Mouse (Mus musculus) retina, adult 2 months (tissue): ENCODE results near the gene Gm10563.
"Not testable (repeated sequence)": the region's sequence is repeated elsewhere in the genome, so short reads cannot be mapped to it uniquely, and the experiment has no call there.

ENCODE experiments used
- DNase-seq: peaks from one replicate; pipeline ENCODE4 v3.0.0-alpha.2; 2012; ENCODE audit warnings: low read depth, low spot score

The Gm10563 gene

DNA sequence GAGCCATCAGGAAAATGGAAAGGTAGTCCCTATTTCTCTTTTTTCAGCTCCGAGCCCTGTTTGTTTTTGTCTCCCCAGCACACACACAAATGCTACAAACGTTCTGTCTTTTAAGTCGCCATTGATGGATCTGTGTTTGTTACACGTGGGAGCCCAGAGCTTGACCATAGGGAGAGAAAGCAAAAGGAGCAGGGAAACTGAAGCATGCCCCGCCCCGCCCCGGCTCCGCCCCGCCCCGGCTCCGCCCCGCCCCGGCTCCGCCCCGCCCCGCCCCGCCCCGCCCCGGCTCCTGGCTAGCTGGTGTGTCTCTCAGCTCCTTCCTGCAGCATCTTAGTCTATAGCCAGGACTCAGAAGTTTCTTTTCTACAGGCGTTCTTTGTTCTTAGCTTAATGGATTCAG lies 46.7 kb downstream of the Gm10563 start:
- no peak for DNase-seq

DNA sequence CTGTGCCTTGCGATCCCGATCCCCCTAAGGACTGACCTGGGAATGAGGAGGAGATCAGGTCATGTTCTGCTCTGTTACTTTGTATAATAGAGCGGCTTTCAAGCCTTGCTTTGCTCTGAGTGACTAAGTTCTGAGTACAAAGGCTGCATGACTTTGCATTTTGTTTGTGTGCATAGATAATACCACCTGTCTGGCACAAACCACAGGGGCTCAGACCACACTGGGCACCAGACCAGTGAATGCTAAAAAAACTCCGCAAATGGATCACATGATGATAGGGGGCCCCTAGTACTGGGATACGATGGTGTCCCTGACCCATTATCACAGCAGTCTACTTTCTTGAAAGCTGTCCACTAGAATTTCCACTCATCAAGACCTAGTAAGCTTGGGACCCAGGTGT lies 48.6 kb downstream of the Gm10563 start:
- DNase-seq, result no peak

DNA sequence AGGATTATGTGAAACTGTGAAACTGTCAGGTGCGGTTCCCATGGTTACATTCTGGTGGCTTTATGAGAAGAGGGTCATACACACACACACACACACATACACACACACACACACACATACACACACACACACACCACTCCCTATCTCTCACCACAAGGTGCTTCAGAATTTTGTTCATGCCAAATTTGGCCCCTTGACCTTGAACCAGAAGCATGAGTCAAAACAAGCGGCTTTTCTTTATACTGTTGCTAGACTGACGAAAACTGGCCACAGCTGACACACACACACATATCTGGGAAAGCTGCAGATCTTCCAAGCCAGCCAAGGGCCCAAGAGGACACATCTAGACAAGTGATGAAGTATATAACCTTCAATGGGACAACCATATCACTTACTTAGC lies 49.4 kb downstream of the Gm10563 start:
- DNase-seq, result no peak

DNA sequence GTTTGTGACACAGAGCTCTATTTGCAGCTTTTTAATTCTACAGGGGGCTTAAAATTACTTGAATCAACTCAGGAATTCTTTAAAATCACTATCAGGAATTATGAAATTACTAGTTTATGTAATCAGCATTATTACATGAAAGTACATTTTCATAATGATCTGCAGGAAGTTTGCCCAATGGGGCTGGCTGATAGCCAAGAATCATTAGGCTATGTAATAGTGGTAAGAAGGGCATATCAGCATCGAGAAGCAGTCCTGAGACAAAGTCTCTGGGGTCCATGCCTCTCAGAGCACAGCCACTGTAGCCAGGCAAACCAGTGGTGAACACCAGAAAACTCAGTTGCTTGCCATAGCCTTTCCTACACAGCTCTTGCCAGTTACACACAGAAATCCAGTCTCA lies 51.4 kb downstream of the Gm10563 start:
- no peak for DNase-seq

DNA sequence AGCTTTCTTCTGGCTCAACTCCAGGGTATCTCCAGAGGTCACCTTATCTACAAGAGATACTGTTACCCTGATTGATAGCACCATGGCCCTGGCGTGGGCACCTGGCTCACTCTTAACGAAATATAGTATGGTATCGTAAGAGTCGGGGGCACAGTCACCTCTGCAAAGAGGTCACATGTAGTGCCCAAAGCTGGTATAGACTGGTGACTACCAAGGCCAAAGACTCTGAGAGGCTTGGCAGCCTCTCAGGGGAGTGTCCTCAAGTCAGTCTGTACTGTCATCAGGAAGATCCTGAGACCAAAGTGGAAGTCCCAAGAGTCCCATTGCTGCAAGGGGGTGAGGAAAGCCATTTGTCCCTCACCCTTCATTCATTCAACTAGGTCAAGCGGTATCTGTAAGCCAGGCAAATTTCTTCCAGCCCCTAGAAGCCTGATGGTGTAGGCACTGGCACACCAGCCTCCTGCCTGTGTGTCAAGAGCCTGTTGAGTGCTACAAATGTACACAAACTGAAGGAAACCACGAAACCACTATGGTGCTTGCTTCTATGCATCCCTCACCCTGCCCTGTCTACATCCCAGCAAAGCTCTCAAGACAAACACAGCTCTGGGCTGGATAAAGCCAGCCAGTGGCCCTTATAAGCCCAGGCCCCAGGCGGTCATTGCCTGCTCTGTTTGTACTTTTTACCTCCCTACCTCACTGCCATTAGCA lies 54.0 kb downstream of the Gm10563 start:
- DNase-seq, result no peak

DNA sequence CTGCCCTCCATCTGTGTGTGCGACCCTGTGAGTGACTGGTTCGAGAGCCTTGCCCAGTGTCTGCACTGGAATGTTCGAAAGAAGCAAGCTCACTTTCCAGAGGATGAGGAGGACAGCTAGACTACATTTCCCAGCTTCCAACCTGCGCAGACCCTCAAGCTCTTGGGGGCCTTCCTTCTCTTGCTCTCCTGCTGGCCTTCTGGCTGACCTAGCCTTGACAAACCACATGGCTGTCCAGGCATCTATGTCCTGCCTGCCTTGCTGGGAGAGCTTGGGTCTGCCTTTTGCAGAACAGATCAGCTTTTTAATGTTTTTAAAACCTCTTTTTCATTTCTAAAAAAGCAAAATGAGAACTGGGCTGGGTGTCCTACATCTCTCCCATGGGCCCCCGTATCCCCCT lies 55.9 kb downstream of the Gm10563 start:
- DNase-seq, result no peak

DNA sequence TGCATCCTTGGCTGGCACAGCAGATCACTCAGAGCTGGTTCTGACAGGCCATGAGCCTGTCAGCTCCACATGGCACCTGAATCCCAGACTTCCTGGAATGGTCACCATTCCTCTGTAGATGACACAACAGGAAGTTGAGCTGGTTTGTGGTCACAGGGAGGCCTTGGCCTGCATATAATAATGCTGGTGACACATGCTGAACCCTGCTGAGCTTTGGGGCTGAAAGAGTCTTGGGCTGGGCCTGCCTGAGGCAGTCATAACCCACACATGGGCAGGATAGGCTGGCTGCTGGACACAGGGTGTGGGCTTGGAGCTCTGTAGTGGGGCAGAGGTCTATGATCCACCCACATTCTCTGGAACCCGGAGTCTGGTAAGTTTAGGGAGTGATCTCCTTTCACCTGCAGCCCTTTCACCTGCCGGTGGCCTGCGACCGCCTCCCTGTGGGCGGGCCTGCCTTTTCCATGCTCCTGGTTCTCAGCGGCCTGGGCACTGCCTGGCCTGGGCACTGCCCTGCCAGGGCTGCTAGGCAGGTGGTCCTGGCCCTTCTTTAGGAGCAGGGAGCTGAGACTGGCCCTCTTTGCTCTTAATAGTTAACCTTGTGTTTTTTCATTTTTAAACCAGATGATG lies 62.8 kb downstream of the Gm10563 start:
- DNase-seq, result no peak

DNA sequence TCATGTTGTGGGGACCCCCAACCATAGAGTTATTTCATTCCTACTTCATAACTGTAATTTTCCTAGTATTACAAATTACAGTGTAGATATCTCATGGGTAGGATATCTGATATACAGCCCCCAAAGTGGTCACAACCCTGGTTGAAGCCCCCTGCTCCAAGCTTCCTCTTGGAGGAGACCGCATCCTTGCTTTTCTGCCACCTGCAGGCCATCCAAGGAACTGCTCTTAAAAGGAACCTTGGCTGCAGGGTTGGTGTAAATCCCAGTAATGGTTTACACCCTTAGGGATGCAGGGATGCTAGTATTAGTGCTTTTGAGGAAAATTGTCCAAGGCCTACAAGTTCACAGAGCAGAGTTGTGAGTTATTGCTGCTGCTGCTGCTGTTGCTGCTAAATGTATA lies 64.8 kb downstream of the Gm10563 start:
- DNase-seq, result no peak

DNA sequence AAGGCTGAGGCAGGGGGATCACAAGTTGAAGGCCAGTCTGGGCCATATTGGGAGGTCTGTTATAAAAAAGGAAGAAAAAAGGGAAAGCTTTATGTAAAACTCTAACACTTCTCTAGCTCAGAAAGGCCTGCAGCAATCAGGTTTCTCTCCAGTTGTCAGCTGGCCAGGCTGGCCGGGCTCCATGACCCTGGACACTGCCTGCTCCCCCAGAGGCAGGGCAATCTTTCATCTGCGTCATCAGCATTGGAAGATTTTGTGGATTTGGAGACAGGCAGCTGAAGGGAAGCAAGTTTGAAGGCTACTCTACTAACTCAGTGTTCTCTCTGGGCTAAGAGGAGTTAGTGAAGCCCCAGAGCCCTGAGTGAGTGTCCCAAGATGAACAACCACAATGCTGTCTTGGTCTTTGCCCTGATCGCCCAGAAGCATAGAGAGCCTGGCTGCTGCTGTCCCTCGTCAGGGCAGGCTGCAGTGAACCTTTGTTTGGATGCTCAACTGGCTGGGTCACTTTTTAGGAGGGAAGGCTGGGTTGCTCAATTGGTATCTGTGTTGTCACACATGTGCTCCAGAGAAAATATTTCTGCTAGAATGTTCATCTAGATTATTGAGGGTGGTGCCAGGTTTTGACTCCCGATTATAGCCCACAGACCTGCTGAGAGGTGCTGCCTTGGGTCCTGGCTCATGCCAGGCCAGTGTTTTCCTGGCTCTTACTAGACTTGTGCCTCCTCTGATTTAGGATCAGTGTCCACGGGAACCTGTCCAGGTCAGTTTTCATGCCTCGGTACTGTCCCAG lies 66.7 kb downstream of the Gm10563 start:
- DNase-seq, result no peak

DNA sequence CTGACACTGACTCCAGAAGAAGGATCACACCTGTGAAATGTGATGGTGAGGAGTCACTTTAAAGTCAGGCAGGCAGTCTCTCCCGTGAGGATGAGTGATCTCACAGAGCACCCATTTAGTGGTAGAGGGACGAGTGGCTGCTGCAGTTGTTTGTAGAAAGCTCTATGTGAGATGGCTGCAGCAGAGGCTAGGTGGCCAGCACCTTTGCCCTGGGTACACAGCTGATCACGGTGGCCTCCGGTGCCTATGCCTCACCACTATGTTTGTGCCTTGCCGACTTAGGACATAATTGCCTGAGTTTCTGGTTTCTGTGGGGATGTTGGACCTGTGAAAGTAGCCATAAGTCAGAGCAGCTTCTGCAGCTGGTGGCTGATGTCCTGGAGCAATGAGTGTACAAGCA lies 67.5 kb downstream of the Gm10563 start:
- no peak for DNase-seq

DNA sequence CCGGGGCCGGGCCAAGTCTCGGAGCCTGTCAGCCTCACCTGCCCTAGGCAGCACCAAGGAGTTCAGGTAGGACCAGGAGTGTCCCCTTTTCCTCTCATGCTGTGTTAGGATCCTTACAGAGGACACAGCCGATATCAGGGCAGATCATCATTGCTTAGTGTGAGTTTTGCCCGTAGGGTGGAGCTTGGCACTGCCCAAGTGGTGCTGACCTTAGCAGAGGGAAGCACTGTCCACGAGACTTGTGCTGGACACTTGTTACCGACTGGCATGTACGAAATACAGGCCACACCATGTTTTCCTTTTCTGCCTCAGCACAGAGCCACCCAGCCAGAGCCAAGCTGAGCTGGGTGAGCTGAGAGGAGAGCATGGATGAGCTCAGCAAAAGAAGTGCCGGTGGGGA lies 68.1 kb downstream of the Gm10563 start:
- no peak for DNase-seq

DNA sequence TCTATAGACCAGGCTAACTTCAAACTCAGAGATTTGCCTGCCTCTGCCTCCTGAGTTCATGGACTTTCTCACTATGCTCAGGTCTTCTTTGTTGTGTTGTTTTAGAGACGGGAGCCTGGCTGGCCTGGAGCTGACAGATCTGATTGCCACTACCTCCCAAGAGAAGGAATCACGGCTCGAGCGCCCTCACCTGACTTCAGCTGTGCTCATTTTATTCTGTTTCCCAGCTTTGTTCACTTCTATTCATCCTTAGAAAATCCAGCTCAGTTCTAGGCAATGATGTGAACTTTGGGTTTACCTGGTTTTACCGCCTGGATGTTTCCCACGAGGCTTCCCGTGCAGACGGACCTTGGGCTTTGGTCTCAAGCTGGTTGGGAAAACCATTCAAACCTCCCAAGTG lies 69.7 kb downstream of the Gm10563 start:
- DNase-seq, result no peak

DNA sequence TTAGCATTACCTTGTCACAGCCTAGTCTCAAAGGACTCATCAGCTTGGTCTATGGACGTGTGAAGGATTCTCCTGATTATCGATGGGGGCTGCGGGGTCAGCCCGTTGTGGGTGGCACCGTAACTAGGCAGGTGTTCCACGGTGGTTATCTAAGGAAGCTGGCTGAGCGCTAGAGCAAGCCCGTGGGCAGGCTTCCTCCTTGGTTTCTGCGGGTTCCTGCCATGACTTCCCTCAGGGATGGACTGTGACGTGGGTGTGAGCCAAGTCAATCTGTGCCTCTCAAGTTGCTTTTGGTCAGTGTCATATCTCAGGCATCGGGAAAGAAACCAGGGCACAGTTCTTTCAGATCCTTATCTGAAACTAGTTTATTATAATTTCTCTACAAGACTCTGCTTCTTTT lies 70.3 kb downstream of the Gm10563 start:
- DNase-seq, result no peak

DNA sequence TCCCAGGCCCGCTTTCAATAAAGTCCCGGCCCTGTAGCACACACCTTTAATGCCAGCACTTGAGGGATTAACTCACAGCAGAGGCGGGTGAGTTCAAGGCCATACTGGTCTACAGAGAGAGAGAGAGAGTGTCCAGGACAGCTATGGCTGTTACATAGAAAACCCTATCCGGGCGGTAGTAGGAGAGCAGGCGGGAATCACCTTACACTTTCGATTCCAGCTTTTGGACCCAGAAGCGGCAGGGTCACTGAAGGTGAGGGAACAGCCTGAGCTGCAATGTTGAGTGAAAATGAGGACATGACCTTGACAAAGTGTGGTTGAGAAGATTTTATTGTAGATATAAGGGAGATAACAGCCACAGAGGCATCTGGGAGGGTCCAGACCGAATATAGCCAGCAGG lies 71.3 kb downstream of the Gm10563 start:
- DNase-seq, result no peak

DNA sequence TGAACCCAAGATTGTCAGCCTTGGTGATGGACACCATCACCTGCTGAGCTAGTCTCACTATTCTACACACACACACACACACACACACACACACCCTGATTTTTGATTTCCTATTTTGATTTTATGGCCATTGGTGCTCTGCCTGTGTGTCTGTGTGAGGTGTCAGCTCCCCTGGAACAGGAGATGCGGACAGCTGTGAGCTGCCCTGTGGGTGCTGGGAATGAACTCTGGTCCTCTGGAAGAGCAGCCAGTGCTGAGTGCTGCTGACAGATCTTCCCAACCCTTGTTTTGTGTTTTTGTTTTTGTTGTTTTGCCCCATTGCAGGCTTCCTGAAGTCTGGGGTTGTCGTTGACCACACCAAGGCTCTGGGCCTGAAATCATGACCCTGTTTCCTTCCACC lies 72.1 kb downstream of the Gm10563 start:
- DNase-seq, result no peak

DNA sequence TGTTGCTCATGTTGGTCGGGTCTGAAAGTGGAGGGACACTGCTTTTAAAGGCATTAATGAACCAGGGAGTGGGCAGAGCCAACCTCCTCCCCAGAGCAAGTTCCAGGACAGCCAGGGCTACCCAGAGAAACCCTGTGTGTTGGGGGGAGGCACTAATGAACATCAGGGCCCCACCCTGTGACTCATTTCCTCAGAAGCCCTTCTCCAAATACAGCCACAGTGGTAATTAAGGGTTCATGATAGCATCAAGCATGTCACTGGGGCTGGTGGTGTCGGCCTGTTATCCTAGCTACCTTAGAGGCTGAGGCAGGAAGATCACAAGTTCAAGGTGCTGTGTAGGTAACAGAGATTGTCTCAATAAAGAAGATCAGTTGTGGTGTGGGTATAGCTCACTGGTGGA lies 73.8 kb downstream of the Gm10563 start:
- DNase-seq, result no peak

DNA sequence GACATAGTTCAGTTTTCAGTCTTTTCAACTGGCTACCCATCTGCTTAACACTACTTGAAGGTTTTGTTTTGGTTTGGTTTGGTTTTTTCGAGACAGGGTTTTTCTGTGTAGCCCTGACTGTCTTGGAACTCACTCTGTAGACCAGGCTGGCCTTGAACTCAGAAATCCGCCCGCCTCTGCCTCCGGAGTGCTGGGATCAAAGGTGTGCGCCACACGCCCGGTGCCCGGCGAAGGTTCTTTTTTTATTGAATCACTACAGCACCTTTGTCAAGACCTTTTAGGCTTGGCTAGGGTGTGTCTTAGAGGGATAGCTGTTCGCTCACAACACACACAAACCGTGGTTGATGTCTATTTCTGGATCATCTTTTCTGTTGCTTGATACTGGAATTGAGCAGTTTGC lies 74.9 kb downstream of the Gm10563 start:
- DNase-seq, result not testable (repeated sequence)

DNA sequence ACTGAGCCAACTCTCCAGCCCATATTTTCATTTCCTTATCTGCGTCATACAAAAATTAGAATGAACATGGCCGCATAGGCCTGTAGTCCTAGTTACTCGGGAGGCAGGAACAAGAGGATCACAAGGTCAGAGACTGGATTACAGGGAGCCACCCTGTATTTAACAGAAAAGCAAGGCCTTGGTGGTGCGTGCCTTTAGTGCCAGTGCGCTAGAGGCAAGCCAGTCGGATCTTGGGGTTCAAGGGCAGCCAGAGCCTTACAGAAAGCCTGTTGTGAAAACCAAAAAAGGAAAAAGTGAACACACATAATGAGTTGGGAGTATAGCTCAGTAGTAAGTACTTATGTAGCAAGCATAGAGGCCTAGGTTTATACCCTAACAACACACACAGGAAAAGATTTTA lies 75.4 kb downstream of the Gm10563 start:
- no peak for DNase-seq

DNA sequence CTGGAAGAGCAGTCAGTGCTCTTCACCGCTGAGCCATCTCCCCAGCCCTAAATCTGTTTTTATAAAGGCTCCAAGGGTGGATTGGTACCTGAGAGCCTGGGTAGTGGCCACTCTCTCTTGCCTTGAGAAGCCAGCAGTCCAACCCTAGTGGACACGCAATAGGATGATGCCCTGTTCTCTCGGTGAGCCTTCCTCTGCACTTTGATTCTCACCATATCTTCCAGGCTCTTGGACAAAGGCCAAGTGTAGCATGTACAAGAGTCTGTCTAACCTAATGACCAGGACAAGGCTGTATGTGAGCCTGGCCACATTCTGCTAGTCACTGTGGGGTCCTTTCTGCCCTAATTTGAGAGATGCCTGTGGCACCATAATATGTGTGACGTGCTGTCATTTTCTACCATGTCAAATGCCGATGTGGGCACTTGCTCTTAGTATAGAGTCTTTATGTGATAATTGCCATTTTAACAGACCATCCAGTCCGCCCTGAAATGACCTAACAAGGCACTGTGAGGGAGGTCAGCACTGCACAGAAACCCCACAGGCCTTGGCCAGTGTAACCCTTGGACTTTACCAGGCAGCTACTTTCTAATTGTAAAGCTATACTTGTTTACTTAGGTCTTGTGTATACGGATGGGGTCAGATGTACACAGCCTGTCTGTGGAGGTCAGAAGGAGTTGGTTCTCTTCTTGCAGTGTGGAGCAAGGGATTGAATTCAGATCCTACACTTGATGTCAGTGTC lies 76.4 kb downstream of the Gm10563 start:
- DNase-seq, result no peak

DNA sequence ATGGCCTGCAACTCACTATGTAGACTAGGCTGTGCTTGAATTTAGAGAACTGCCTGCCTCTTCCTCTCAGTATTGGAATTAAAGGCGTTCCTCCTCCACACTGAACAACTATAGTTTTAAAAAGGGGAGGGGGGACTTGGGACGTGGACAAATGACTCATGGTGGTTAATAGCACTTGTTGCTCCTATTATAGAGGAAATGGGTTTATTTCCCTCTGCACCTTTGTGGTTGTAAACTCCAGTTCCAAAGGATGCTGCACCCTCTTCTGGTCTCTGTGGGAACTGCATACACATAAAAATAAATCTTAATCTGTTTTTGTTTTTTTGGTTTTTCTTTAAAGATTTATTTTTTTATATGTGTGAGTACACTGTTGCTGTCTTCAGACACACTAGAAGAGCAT lies 77.0 kb downstream of the Gm10563 start:
- DNase-seq, result no peak

DNA sequence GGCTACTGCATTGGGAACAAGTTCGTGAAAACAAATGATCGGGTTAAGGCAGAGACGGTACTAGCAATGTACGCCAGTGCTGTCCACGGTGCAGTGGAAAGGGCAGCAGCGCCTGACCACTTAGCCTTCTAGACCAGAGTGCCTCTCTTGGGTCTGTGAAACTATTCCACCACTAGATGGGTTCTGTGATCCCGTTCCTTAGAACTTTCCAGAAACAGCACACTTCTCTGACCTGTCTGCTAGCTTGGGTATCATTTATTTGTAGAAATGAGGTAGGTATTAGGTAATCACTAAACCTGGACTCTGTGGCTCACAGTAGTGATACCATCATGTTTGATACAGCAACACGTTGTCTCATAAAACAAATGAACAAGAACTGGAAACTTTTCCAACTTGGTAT lies 78.7 kb downstream of the Gm10563 start:
- no peak for DNase-seq
